Mouse (Mus musculus): ENCODE data around the gene Wdr72. TPM values are rescaled to one million over a fixed set of nuclear protein-coding genes. Genes with fewer than 3 reads are reported as not detected.

Wdr72 gene
- polyA plus RNA-seq, 1 experiment from 2014 or later, result 0.68 TPM

GRCm38 (mm10) chr9:74142705-74143104, 32.5 kb downstream of the Wdr72 start:
- no peak overlapping the region for H3K4me3 ChIP-seq
- no peak for ATAC-seq (ENCODE audit: low FRiP score)
- H3K27me3 ChIP-seq, result peaks cover 18% of the 10 kb centered on the region
- H3K4me1 ChIP-seq (replicated peaks), result 0 out of 2 replicates have a peak, but pooled peaks cover 4% of the 10 kb centered on the region
- no peak overlapping the region for H3K9ac ChIP-seq
- no peak overlapping the region for H3K27ac ChIP-seq
- no peaks in the 10 kb centered on the region for H3K9me3 ChIP-seq
- no peak overlapping the region for H3K4me2 ChIP-seq
- H3K36me3 ChIP-seq, result no peaks in the 10 kb centered on the region
- WGBS, result 51% methylated on average over 2 of the region's 2 CpGs

- H3K4me2 ChIP-seq, result no peak overlapping the region
- H3K9me3 ChIP-seq, result no peaks in the 10 kb centered on the region
- H3K9ac ChIP-seq, result no peak overlapping the region
- peaks cover 16% of the 10 kb centered on the region for H3K27me3 ChIP-seq
- H3K4me3 ChIP-seq, result no peak overlapping the region
- 95% methylated on average over 4 of the region's 4 CpGs for WGBS
- H3K4me1 ChIP-seq (replicated peaks), result peaks cover 14% of the 10 kb centered on the region
- no peaks in the 10 kb centered on the region for H3K36me3 ChIP-seq
- no peak overlapping the region for H3K27ac ChIP-seq
- ATAC-seq (ENCODE audit: low FRiP score), result no peak
These were observed 35.0 kb downstream of the Wdr72 start for GRCm38 (mm10) chr9:74145203-74145602.

GRCm38 (mm10) chr9:74148306-74148705, 38.1 kb downstream of the Wdr72 start:
- peaks cover 16% of the 10 kb centered on the region for H3K27me3 ChIP-seq
- WGBS, result 36% methylated on average over 8 of the region's 8 CpGs
- no peaks in the 10 kb centered on the region for H3K36me3 ChIP-seq
- H3K4me1 ChIP-seq (replicated peaks), result peaks cover 11% of the 10 kb centered on the region
- no peaks in the 10 kb centered on the region for H3K9me3 ChIP-seq
- no peak overlapping the region for H3K4me2 ChIP-seq
- no peak overlapping the region for H3K9ac ChIP-seq
- H3K27ac ChIP-seq, result no peak overlapping the region
- H3K4me3 ChIP-seq, result no peak overlapping the region
- ATAC-seq (ENCODE audit: low FRiP score), result no peak

DNA sequence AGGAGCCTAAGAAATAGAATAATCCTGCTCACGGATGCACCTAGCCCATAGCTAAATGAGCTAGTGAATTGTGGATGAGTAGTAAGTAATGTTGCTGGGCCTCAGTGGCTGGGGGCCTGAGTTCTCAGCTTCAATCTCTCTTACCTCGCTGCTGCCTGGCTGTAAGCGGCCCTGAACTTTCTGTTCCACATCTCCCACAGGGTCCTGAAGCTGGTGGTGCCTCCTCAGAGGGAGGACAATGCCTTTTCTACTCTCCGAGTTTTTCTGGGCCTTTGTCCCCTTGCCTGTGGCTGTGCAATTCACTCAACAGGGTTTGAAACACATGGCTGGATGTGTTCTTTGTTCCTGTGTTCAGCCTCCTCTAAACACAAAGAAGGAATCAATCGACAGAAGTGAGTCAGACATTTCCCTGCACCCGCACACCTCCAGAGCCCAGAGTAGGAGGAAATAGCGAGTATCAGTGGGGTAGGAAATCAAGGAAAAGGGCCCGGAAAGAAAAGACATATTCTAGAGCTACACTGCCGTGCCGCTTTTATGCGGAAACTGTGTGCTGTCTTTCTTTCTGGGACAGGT, 50.3 kb downstream of the Wdr72 start:
- peaks cover 11% of the 10 kb centered on the region for H3K4me1 ChIP-seq (replicated peaks)
- H3K9ac ChIP-seq, result no peak overlapping the region
- no peaks in the 10 kb centered on the region for H3K9me3 ChIP-seq
- H3K27me3 ChIP-seq, result 0 out of 2 replicates have a peak, but pooled peaks cover 3% of the 10 kb centered on the region
- peak overlapping the region; percentile 8 for H3K27ac ChIP-seq
- no peak overlapping the region for H3K4me2 ChIP-seq
- ATAC-seq (ENCODE audit: low FRiP score), result no peak
- H3K36me3 ChIP-seq, result no peaks in the 10 kb centered on the region
- WGBS, result 50% methylated on average over 11 of the region's 11 CpGs
- no peak overlapping the region for H3K4me3 ChIP-seq

GRCm38 (mm10) chr9:74165697-74166096, 55.5 kb downstream of the Wdr72 start:
- no peak overlapping the region for H3K4me2 ChIP-seq
- no peaks in the 10 kb centered on the region for H3K9me3 ChIP-seq
- H3K9ac ChIP-seq, result no peak overlapping the region
- no peaks in the 10 kb centered on the region for H3K36me3 ChIP-seq
- no peak overlapping the region for H3K4me3 ChIP-seq
- peaks cover 7% of the 10 kb centered on the region for H3K4me1 ChIP-seq (replicated peaks)
- H3K27ac ChIP-seq, result no peak overlapping the region
- no peaks in the 10 kb centered on the region for H3K27me3 ChIP-seq
- ATAC-seq (ENCODE audit: low FRiP score), result no peak
- WGBS, result 79% methylated on average over 2 of the region's 2 CpGs

- H3K27me3 ChIP-seq, result 0 out of 2 replicates have a peak, but pooled peaks cover 8% of the 10 kb centered on the region
- H3K36me3 ChIP-seq, result no peaks in the 10 kb centered on the region
- H3K9ac ChIP-seq, result no peak overlapping the region
- no peak overlapping the region for H3K4me3 ChIP-seq
- H3K27ac ChIP-seq, result no peak overlapping the region
- no peaks in the 10 kb centered on the region for H3K9me3 ChIP-seq
- 74% methylated on average over 6 of the region's 6 CpGs for WGBS
- ATAC-seq (ENCODE audit: low FRiP score), result no peak
- no peak overlapping the region for H3K4me2 ChIP-seq
- peaks cover 1% of the 10 kb centered on the region; the same call in 1 of the 2 replicates for H3K4me1 ChIP-seq (replicated peaks)
These were observed 59.7 kb downstream of the Wdr72 start for GRCm38 (mm10) chr9:74169904-74170303.

GRCm38 (mm10) chr9:74186748-74187400, 76.7 kb downstream of the Wdr72 start:
- ATAC-seq (ENCODE audit: low FRiP score), result peak; percentile 87
- H3K4me3 ChIP-seq, result no peak overlapping the region; the same call in 1 of the 2 replicates
- 0 out of 2 replicates have a peak overlapping the region, but pooled peaks have one; percentile 12 for H3K27ac ChIP-seq
- WGBS, result 6% methylated on average over 16 of the region's 16 CpGs
- H3K36me3 ChIP-seq, result no peaks in the 10 kb centered on the region
- H3K4me1 ChIP-seq (replicated peaks), result peaks cover 20% of the 10 kb centered on the region
- no peaks in the 10 kb centered on the region for H3K9me3 ChIP-seq
- peak overlapping the region; percentile 41 for H3K4me2 ChIP-seq
- peak overlapping the region; percentile 49; the same call in 1 of the 2 replicates for H3K9ac ChIP-seq
- H3K27me3 ChIP-seq, result peaks cover 66% of the 10 kb centered on the region

DNA sequence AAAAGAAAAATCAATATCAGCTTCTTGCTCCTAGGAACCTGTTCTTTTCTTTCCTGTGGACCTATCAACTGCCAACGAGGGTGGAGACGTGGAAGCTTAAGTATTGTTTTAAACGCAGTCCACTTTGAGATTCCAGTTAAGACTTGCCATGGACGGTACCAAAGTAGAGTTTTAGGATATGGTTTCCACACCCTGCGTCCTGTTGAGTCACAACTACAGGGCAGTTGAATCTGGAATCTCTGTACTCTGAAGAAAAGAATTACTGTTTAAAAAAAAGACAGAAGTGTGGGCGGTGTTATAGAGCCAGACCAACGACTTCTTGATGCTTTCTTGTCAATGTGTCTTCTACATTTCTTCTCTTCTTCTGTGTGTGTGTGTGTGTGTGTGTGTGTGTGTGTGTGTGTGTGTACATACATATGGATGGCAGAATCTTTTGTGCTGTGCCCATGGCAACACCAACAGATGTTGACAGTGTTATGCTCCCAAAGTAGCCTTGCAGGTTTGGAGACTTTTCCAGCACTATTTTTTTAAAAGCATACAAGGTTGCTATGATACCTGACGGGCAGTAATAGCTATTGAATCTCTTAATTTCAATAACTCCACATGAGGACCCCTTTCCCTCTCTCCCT, 77.4 kb downstream of the Wdr72 start:
- H3K27ac ChIP-seq, result 0 out of 2 replicates have a peak overlapping the region, but pooled peaks have one; percentile 12
- 32% methylated on average over 8 of the region's 8 CpGs for WGBS
- H3K36me3 ChIP-seq, result no peaks in the 10 kb centered on the region
- H3K9ac ChIP-seq, result no peak overlapping the region
- H3K9me3 ChIP-seq, result no peaks in the 10 kb centered on the region
- H3K4me1 ChIP-seq (replicated peaks), result peaks cover 20% of the 10 kb centered on the region
- H3K4me2 ChIP-seq, result peak overlapping the region; percentile 41
- no peak overlapping the region for H3K4me3 ChIP-seq
- H3K27me3 ChIP-seq, result peaks cover 66% of the 10 kb centered on the region
- ATAC-seq (ENCODE audit: low FRiP score), result peak; percentile 28; the same call in 1 of the 2 replicates

GRCm38 (mm10) chr9:74194898-74195297, 84.7 kb downstream of the Wdr72 start:
- no peak overlapping the region for H3K4me2 ChIP-seq
- no peaks in the 10 kb centered on the region for H3K36me3 ChIP-seq
- H3K4me3 ChIP-seq, result no peak overlapping the region
- WGBS, result 81% methylated on average over 2 of the region's 2 CpGs
- H3K27me3 ChIP-seq, result peaks cover 57% of the 10 kb centered on the region
- no peak overlapping the region for H3K9ac ChIP-seq
- H3K4me1 ChIP-seq (replicated peaks), result no peaks in the 10 kb centered on the region
- H3K27ac ChIP-seq, result no peak overlapping the region
- no peak for ATAC-seq (ENCODE audit: low FRiP score)
- H3K9me3 ChIP-seq, result no peaks in the 10 kb centered on the region

- Histone ChIP-seq H3K27ac (no peak overlapping the region), H3K27me3 (no peaks in the 10 kb centered on the region), H3K36me3 (no peaks in the 10 kb centered on the region), H3K4me1 (replicated peaks) (peaks cover 3% of the 10 kb centered on the region; the same call in 1 of the 2 replicates), H3K4me3 (no peak overlapping the region), H3K9me3 (no peaks in the 10 kb centered on the region), H3K4me2 (no peak overlapping the region), H3K9ac (no peak overlapping the region)
- no peak for ATAC-seq (ENCODE audit: low FRiP score)
- WGBS, result 84% methylated on average over 6 of the region's 6 CpGs
These were observed 118.1 kb downstream of the Wdr72 start for GRCm38 (mm10) chr9:74228272-74228671.

DNA sequence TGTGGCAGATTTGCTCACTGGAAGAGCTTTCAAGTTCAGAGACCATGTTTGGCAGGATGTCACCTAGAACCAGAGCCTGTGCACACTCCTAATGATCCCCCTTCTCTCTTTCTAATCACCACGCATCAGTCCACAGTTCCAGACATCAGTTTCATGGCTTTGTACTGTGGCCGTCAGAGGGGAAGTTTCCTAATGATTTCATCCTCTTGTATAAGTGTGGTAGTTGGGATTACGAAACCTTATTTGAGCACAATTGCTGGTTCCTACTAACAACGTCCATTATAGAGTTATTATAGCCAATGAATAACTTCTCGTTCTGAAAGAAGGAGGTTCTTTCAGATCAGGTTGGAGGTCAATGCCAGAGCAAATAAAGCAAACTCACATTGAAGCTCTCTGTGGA, 131.1 kb downstream of the Wdr72 start:
- Histone ChIP-seq H3K27ac (no peak overlapping the region), H3K4me1 (replicated peaks) (no peaks in the 10 kb centered on the region), H3K9me3 (no peaks in the 10 kb centered on the region), H3K4me3 (no peak overlapping the region), H3K4me2 (no peak overlapping the region), H3K36me3 (no peaks in the 10 kb centered on the region), H3K27me3 (no peaks in the 10 kb centered on the region), H3K9ac (no peak overlapping the region)
- WGBS, result 79% methylated on average over 5 of the region's 5 CpGs
- ATAC-seq (ENCODE audit: low FRiP score), result no peak

- 84% methylated on average over 4 of the region's 4 CpGs for WGBS
These were observed 137.9 kb downstream of the Wdr72 start for GRCm38 (mm10) chr9:74248084-74248483.

More at GRCm38 (mm10) chr9:74248084-74248483, 137.9 kb downstream of the Wdr72 start:
- H3K9me3 ChIP-seq, result no peaks in the 10 kb centered on the region
- H3K27me3 ChIP-seq, result no peaks in the 10 kb centered on the region
- H3K4me1 ChIP-seq (replicated peaks), result 0 out of 2 replicates have a peak, but pooled peaks cover 4% of the 10 kb centered on the region
- no peak overlapping the region for H3K4me2 ChIP-seq
- no peak overlapping the region for H3K27ac ChIP-seq
- H3K4me3 ChIP-seq, result no peak overlapping the region
- no peak for ATAC-seq (ENCODE audit: low FRiP score)
- no peak overlapping the region for H3K9ac ChIP-seq
- no peaks in the 10 kb centered on the region for H3K36me3 ChIP-seq

Data from hindbrain, embryonic 13.5 days (tissue).